Mouse (Mus musculus): ENCODE data around the gene Rap1b.

Gene Rap1b

GRCm38 (mm10) chr10:117783786-117784420 is 61.9 kb downstream of the Rap1b start:
- ATAC-seq (ENCODE audit: low TSS enrichment): no peak

GRCm38 (mm10) chr10:117782491-117783260 is 63.2 kb downstream of the Rap1b start:
- ATAC-seq (ENCODE audit: low TSS enrichment): no peak

GRCm38 (mm10) chr10:117782056-117782455 is 63.8 kb downstream of the Rap1b start:
- ATAC-seq (ENCODE audit: low TSS enrichment): no peak

GRCm38 (mm10) chr10:117781021-117781725 is 64.7 kb downstream of the Rap1b start:
- no peak for ATAC-seq (ENCODE audit: low TSS enrichment)

GRCm38 (mm10) chr10:117780306-117780911 is 65.4 kb downstream of the Rap1b start:
- ATAC-seq (ENCODE audit: low TSS enrichment): no peak

DNA sequence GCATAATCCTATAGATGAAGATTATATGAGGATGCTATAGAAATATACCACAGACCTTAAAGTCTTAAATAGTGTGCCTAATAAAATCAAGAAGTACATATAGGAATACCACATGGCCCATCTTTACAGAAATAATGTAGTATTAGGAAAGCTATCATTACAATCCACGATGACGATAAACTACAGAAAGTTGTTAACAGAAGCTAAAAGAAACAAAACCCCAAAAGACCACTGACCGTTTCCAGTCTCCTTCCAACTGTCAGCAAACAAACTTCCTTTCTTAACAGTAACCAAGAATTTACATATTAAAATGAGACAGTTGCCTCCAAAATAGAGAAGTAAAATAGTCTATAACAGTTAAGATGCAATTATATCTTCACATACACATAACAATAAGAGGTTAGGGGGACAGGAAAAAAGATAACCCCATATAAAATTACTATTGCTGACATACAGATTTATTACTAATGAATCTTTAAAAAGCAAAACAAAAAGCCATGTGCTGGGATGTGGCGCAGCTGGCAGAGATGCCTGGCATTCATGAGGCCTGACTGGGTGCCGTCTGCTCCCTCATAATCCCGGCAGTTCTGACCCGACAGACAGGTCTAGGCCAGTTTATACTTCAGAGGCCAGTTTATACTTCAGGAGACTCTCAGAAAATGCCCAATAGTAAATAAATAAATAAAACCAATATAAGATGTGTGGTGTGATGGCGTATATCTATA is 66.1 kb downstream of the Rap1b start:
- no peak for ATAC-seq (ENCODE audit: low TSS enrichment)

DNA sequence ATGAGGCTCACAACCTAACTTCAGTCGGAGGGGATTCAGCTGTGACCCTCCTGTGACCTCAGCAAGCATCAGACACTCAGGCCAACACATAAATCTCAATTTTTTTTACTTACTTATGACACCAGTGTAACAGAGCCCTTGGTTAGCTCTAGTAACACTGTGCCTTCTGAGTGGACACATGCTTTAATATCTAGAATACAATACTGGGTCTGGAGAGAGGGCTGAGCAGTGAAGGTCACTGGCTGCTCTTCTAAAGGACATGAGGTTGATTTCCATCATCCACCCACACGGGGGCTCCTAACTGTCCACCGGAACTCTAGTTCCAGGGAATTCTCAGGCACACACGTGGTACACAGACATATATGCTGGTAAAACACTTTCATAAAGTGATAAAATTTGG is 66.9 kb downstream of the Rap1b start:
- no peak for ATAC-seq (ENCODE audit: low TSS enrichment)

- ATAC-seq (ENCODE audit: low TSS enrichment): no peak
Measured at GRCm38 (mm10) chr10:117778328-117778910, 67.4 kb downstream of the Rap1b start.

DNA sequence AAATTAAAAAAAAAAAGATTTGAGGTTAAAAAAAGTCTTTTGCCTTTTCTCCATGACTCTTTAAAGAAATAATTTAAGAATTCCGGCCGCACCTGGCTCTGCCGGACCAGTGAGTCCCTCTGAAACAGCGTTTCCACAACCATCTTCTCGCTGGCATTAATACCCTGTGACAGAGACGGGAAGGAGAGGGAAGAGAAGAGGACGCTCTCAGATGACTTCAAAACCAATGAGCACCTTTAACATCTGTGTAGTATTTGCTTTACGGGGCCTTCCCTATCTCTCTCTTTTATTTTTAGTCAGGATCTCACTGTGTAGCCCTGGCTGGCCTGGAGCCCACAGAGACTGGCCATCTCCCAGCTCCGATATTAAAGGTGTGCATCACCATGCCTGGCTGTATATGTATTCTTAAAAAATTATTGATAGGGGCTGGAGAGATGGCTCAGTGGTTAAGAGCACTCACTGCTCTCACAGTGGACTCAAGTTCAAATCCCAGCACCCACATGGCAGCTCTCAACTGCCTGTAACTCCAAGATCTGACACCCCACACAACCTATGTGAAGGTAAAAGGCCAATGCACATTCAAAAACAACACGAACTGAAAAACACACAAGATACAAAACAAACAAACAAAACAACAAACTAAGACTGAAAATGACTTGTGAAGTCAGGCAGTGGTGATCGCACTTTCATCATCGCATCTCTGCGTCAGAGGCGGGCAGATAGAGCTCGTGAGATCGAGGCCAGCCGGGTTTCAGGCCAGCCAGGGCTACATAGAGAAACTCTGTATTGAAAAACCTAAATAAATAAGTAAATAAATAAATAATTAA is 68.1 kb downstream of the Rap1b start:
- no peak for ATAC-seq (ENCODE audit: low TSS enrichment)

- no peak for ATAC-seq (ENCODE audit: low TSS enrichment)
Measured at GRCm38 (mm10) chr10:117777103-117777470, 68.7 kb downstream of the Rap1b start.

DNA sequence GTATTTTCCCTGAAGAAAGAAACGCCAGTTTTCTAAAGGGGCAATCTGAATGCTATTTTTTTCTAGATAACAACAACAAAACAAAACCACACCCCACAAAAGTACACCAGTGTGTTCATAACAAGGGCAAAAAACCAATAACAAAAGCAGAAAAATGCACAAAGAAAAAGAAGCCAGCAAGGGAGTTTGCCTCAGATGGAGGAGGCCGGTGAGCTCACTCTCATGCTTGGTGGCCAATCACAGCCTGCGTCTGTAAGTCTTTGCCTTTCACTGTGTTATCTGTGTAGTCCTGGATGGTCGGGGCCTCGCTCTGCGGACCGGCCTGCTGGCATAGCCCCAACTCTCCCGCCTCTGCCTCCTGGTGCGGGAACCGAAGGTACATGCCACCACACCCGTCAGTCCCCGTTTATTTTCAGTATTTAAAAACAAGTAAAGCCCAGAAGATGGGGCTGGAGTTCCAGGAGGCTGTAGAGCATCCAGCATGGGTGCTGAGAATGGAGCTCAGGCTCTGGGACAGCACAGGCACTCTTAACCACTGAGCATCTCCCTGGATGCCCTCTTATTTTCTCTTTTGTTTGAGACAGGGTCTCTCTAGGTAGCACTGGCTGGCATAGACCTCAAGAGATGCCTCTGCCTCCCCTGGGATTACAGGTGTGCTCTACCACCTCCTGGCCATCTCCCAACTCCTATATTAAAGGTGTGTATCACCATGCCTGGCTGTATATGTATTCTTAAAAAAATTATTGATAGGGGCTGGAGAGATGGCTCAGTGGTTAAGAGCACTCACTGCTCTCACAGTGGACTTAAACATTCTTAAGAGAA is 69.3 kb downstream of the Rap1b start:
- no peak for ATAC-seq (ENCODE audit: low TSS enrichment)

GRCm38 (mm10) chr10:117775401-117776144 is 70.3 kb downstream of the Rap1b start:
- no peak for ATAC-seq (ENCODE audit: low TSS enrichment)

DNA sequence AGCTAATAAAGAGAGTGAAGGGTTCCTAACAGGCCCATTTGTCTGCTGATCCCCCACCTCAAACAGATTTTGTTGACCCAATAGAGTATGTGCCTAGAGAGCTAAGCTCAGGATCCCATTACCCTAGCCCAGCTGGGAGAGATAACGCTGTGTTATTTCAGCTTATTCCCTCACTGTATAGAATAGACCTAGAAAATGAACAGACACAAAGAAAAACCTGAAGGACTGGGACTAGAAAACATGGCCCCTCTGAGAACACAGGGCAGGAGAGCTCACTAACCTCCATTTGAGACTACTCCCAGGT is 71.1 kb downstream of the Rap1b start:
- ATAC-seq (ENCODE audit: low TSS enrichment): no peak

DNA sequence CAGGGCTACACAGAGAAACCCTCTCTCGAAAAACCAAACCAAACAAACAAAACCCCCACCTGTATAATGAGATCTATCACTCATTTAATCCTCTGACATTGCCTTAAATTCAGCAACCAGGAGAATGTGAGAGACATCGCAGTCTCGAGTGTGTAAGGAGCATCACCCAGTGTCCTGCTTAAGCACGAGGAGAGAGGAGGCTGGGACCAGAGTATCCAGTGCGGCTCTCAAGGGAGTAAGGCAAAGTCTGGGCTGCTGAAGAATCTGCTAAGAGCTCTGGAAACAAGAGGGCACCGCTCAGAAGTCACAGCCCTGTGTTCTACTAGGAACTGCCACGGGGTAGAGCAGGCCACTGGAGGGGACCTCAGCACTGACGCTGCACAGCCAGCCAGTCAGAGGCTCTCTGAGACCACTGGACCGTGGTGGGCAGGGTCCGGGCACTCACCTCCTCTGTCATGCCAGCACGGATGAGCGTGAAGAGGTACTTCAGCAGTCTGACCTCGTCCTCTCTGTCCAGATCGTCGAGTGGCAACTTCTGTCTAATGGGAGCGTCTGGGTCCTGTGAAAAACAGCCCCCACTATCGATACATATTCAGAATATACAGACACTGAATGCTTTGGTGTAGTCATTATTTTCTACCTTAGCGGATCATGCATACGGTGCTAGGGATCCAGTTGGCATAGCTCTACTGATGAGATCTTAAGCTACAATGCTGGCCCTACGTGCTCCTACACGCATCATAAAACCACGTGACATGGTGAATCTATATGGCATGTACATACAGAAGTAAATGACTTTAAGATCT is 71.6 kb downstream of the Rap1b start:
- no peak for ATAC-seq (ENCODE audit: low TSS enrichment)

GRCm38 (mm10) chr10:117773106-117773720 is 72.6 kb downstream of the Rap1b start:
- ATAC-seq (ENCODE audit: low TSS enrichment): no peak

- ATAC-seq (ENCODE audit: low TSS enrichment): no peak
Measured at GRCm38 (mm10) chr10:117772364-117773105, 73.3 kb downstream of the Rap1b start.

- no peak for ATAC-seq (ENCODE audit: low TSS enrichment)
Measured at GRCm38 (mm10) chr10:117771131-117771510, 74.7 kb downstream of the Rap1b start.
